Mouse (Mus musculus) limb, embryonic 14.5 days (tissue): Measurements from ENCODE around the gene Tiam2. TPM values are rescaled to one million over a fixed set of nuclear protein-coding genes. Genes with fewer than 3 reads are reported as not detected.

ENCODE experiments used
- ATAC-seq: fragments of 200-750 bp; cut with Nextera tagmentation; 2 replicates; pipeline ENCODE4 v1.8.0; 2017; ENCODE audit warnings: low read depth, moderate number of reproducible peaks, moderate TSS enrichment; ENCODE audit not compliant: low FRiP score
- DNase-seq: peaks from one replicate; pipeline ENCODE4 v3.0.0-alpha.2; 2015; ENCODE audit warnings: low spot score
- H3K27ac ChIP-seq: fragments of 300-500 bp; sonication (generic); replicated peaks from 2 replicates; pipeline ENCODE4 v1.5.1; 2014; ENCODE audit warnings: low read depth, mild to moderate bottlenecking, low read length, moderate library complexity, mixed read lengths
- H3K27me3 ChIP-seq: fragments of 300-500 bp; sonication (generic); 2 replicates; pipeline ENCODE4 v1.6.1; 2014; ENCODE audit warnings: low read length, mixed read lengths; ENCODE audit not compliant: control insufficient read depth, insufficient read depth
- H3K36me3 ChIP-seq: fragments of 300-500 bp; sonication (generic); 2 replicates; pipeline ENCODE4 v1.6.1; 2014; ENCODE audit warnings: mild to moderate bottlenecking, low read length, moderate library complexity, mixed read lengths; ENCODE audit not compliant: control insufficient read depth, insufficient read depth
- H3K4me1 ChIP-seq: fragments of 300-500 bp; sonication (generic); 2 replicates; pipeline ENCODE4 v1.6.1; 2014; ENCODE audit warnings: antibody characterized with exemption, low read length, mixed read lengths; ENCODE audit not compliant: control insufficient read depth, insufficient read depth
- H3K4me2 ChIP-seq: fragments of 300-500 bp; sonication (generic); replicated peaks from 2 replicates; pipeline ENCODE4 v1.6.1; 2014; ENCODE audit warnings: low read depth, mild to moderate bottlenecking, low read length, moderate library complexity; ENCODE audit not compliant: severe bottlenecking
- H3K4me3 ChIP-seq: fragments of 300-500 bp; sonication (generic); replicated peaks from 2 replicates; pipeline ENCODE4 v1.5.1; 2014; ENCODE audit warnings: low read length
- H3K9ac ChIP-seq: fragments of 300-500 bp; sonication (generic); 2 replicates; pipeline ENCODE4 v1.6.1; 2014; ENCODE audit warnings: mild to moderate bottlenecking, low read depth, low read length, moderate library complexity; ENCODE audit not compliant: severe bottlenecking
- H3K9me3 ChIP-seq: fragments of 300-500 bp; sonication (generic); 2 replicates; pipeline ENCODE4 v1.6.1; 2016; ENCODE audit warnings: low read length; ENCODE audit not compliant: control insufficient read depth
- POLR2A ChIP-seq: fragments of 200-500 bp; IDR thresholded peaks from 2 replicates; pipeline ENCODE4 v1.8.0; 2012; ENCODE audit warnings: inconsistent platforms, mild to moderate bottlenecking, moderate library complexity, borderline replicate concordance; ENCODE audit not compliant: insufficient read depth, insufficient read length; ENCODE audit errors: extremely low read depth
- WGBS: fragments of 180-500 bp; shearing (Covaris S2); extraction: QIAGEN DNeasy Blood & Tissue Kit; methylation state at CpG from one replicate; pipeline ENCODE4 v1.1.7; 2014; 5-methylcytosine and 5-hydroxymethylcytosine counted together
- polyA plus RNA-seq, 2 experiments: library from polyadenylated mRNA; depleted of rRNA in 1 of 2; stranded (reverse) in 1 of 2; unstranded in 1 of 2; fragments of >200 nt; fragmentation: Nextera tagmentation in 1 of 2; extraction: Ambion mirVana in 1 of 2; gene quantifications; 2 replicates each; pipeline versions ENCODE4 v1.2.1 to v1.2.3; 2012 to 2014

Gene Tiam2
- polyA plus RNA-seq, 2 experiments, result 21.1 to 25.9 TPM

- ATAC-seq (no peak), DNase-seq (no peak)
- Histone ChIP-seq H3K4me1 (0 out of 2 replicates have a peak, but pooled peaks cover 3% of the 10 kb centered on the region), H3K4me2 (no peak overlapping the region), H3K36me3 (peaks cover 57% of the 10 kb centered on the region), H3K27me3 (no peaks in the 10 kb centered on the region), H3K27ac (no peak overlapping the region), H3K9me3 (no peaks in the 10 kb centered on the region), H3K4me3 (no peak overlapping the region), H3K9ac (no peak overlapping the region)
- no peak for TF ChIP-seq POLR2A
- 47% methylated on average over 10 of the region's 10 CpGs for WGBS
Measured at GRCm38 (mm10) chr17:3453946-3454345, 127.6 kb downstream of the Tiam2 start.

- Histone ChIP-seq H3K4me1 (0 out of 2 replicates have a peak, but pooled peaks cover 3% of the 10 kb centered on the region), H3K36me3 (peaks cover 57% of the 10 kb centered on the region), H3K4me2 (no peak overlapping the region), H3K9ac (no peak overlapping the region), H3K9me3 (no peaks in the 10 kb centered on the region), H3K27me3 (no peaks in the 10 kb centered on the region), H3K27ac (no peak overlapping the region), H3K4me3 (no peak overlapping the region)
- ATAC-seq (no peak), DNase-seq (no peak)
- WGBS, result 86% methylated on average over 9 of the region's 9 CpGs
- no peak for TF ChIP-seq POLR2A
Measured at GRCm38 (mm10) chr17:3454850-3455249, 128.5 kb downstream of the Tiam2 start.

GRCm38 (mm10) chr17:3457914-3458681 is 131.7 kb downstream of the Tiam2 start:
- 42% methylated on average over 2 of the region's 2 CpGs for WGBS
- Histone ChIP-seq H3K36me3 (peaks cover 37% of the 10 kb centered on the region), H3K9ac (no peak overlapping the region), H3K4me2 (no peak overlapping the region), H3K27ac (peak overlapping the region; percentile 63), H3K27me3 (no peaks in the 10 kb centered on the region), H3K4me1 (peaks cover 3% of the 10 kb centered on the region; the same call in 1 of the 2 replicates), H3K9me3 (no peaks in the 10 kb centered on the region), H3K4me3 (no peak overlapping the region)
- no peak for TF ChIP-seq POLR2A
- peak; percentile 29 for DNase-seq
- ATAC-seq, result peak; percentile 68

- H3K27ac ChIP-seq, result no peak overlapping the region
- no peak overlapping the region for H3K9ac ChIP-seq
- ATAC-seq (no peak), DNase-seq (peak; percentile 21)
- TF ChIP-seq POLR2A, result no peak
- no peaks in the 10 kb centered on the region for H3K27me3 ChIP-seq
- WGBS, result 31% methylated on average over 4 of the region's 4 CpGs
- H3K4me2 ChIP-seq, result no peak overlapping the region
- no peaks in the 10 kb centered on the region for H3K9me3 ChIP-seq
- no peak overlapping the region for H3K4me3 ChIP-seq
- H3K36me3 ChIP-seq, result peaks cover 20% of the 10 kb centered on the region
- H3K4me1 ChIP-seq, result peaks cover 17% of the 10 kb centered on the region
Measured at GRCm38 (mm10) chr17:3465861-3466260, 139.5 kb downstream of the Tiam2 start.

- TF ChIP-seq POLR2A, result no peak
- Histone ChIP-seq H3K4me3 (no peak overlapping the region), H3K9ac (no peak overlapping the region), H3K27me3 (no peaks in the 10 kb centered on the region), H3K36me3 (peaks cover 20% of the 10 kb centered on the region), H3K4me1 (peaks cover 17% of the 10 kb centered on the region), H3K9me3 (no peaks in the 10 kb centered on the region), H3K27ac (no peak overlapping the region), H3K4me2 (no peak overlapping the region)
- DNase-seq, result no peak
- ATAC-seq, result no peak
- WGBS, result 92% methylated on average over 3 of the region's 3 CpGs
Measured at GRCm38 (mm10) chr17:3466681-3467080, 140.3 kb downstream of the Tiam2 start.
